Mouse (Mus musculus): ENCODE results near the gene Btg1. TPM values are rescaled to one million over a fixed set of nuclear protein-coding genes. Genes with fewer than 3 reads are reported as not detected.

The Btg1 gene
- 48.4 and 48.9 TPM in 2 replicates for polyA plus RNA-seq (2014; fragmentation: Nextera tagmentation; extraction: Ambion mirVana)

DNA sequence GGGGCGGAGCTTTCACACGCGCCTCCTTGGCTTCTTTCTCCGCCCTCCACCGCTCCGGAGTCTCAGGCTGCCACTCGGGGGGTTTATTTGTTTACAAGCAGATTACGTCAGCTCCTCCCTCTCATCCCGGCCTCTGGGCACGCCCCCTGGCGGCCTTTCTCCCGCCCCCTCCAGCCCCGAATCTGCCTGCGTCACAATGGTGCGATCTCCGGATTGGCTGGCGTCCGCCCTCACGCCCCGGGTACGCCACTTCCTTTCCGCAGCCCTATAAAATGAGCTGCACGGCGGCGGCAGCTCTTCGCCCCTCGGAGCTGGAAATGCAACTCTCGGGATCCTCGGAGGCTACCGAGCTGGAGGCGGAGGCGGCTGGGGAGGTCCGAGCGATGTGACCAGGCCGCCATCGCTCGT is at the start of gene Btg1:
Btg1 (plus strand) TSS at position 298 of the 408 bp plus-strand sequence.
- under 1% methylated on average over 37 of the region's 37 CpGs for WGBS
- Histone ChIP-seq H3K9me3 (replicated peaks; ENCODE audit: control insufficient read depth, low read length) (no peaks in the 10 kb centered on the region), H3K4me3 (ENCODE audit: low read depth, low read length) (peak within 1 kb of the TSS; percentile 99), H3K4me1 (ENCODE audit: control insufficient read depth, insufficient read depth, low read length) (no peaks in the 10 kb centered on the region), H3K9ac (replicated peaks; ENCODE audit: low read length) (peak within 1 kb of the TSS; percentile 95), H3K27ac (replicated peaks; ENCODE audit: low read depth, low read length) (peak within 1 kb of the TSS; percentile 94), H3K27me3 (ENCODE audit: control insufficient read depth, insufficient read depth, low read length) (no peaks in the 10 kb centered on the region), H3K36me3 (replicated peaks; ENCODE audit: control insufficient read depth, insufficient read depth, low read depth, low read length) (no peaks in the 10 kb centered on the region), H3K4me2 (ENCODE audit: low read depth, low read length) (peak within 1 kb of the TSS; percentile 48)
- DNase-seq (ENCODE audit: low spot score), result peak; percentile 98
- peak; percentile 95 for ATAC-seq (replicated peaks; ENCODE audit: insufficient number of reproducible peaks, low FRiP score, low TSS enrichment, low read depth)

DNA sequence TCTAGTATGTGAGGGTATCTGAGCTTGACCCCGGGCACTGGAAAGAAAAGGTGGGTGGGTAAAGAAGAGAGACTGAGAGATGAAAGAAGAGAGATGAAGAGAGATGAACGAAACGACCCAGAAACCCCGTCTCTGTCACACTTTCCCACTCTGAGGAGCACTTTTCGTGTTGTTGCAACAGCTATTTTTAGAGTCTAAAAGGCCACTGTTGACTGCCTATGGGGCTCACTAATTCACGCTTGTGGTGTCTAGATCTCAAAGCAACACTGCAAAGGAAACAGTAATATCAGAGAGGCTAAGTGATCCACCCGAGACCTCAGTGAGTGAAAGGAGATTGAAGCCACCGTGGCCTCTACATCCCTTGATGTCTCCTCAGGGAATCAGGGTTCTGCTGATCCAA is 47.3 kb upstream of the Btg1 start:
- DNase-seq (ENCODE audit: low spot score) (no peak), ATAC-seq (replicated peaks; ENCODE audit: insufficient number of reproducible peaks, low FRiP score, low TSS enrichment, low read depth) (no peak)
- Histone ChIP-seq H3K36me3 (replicated peaks; ENCODE audit: control insufficient read depth, insufficient read depth, low read depth, low read length) (no peaks in the 10 kb centered on the region), H3K9me3 (replicated peaks; ENCODE audit: control insufficient read depth, low read length) (no peaks in the 10 kb centered on the region), H3K4me3 (ENCODE audit: low read depth, low read length) (no peak overlapping the region), H3K4me2 (ENCODE audit: low read depth, low read length) (no peak overlapping the region), H3K9ac (replicated peaks; ENCODE audit: low read length) (no peak overlapping the region), H3K4me1 (ENCODE audit: control insufficient read depth, insufficient read depth, low read length) (no peaks in the 10 kb centered on the region), H3K27me3 (ENCODE audit: control insufficient read depth, insufficient read depth, low read length) (no peaks in the 10 kb centered on the region), H3K27ac (replicated peaks; ENCODE audit: low read depth, low read length) (no peak overlapping the region)
- WGBS, result 81% methylated on average over 8 of the region's 8 CpGs

DNA sequence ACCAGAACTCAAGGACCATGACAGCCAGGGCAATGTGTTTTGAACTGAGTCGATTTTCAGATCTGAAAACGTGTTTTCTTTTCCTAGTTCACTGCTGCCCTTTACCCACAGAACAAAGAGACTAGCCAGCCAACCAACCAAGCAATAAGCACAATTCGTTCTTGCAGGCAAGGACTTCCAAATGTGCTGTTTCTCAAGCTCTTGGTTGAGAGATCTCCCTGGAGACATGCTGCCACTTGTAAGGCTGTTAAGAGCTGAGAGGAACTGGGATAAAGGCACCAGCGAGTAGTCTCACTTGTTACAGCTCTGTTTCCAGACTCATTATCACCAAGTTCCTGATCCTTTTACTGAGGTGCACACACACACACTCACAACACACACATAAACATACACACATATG is 45.6 kb upstream of the Btg1 start:
- H3K27me3 ChIP-seq (ENCODE audit: control insufficient read depth, insufficient read depth, low read length), result no peaks in the 10 kb centered on the region
- H3K4me1 ChIP-seq (ENCODE audit: control insufficient read depth, insufficient read depth, low read length), result no peaks in the 10 kb centered on the region
- DNase-seq (ENCODE audit: low spot score) (no peak), ATAC-seq (replicated peaks; ENCODE audit: insufficient number of reproducible peaks, low FRiP score, low TSS enrichment, low read depth) (no peak)
- H3K27ac ChIP-seq (replicated peaks; ENCODE audit: low read depth, low read length), result no peak overlapping the region
- no peak overlapping the region for H3K4me2 ChIP-seq (ENCODE audit: low read depth, low read length)
- no peak overlapping the region for H3K4me3 ChIP-seq (ENCODE audit: low read depth, low read length)
- no peaks in the 10 kb centered on the region for H3K9me3 ChIP-seq (replicated peaks; ENCODE audit: control insufficient read depth, low read length)
- H3K36me3 ChIP-seq (replicated peaks; ENCODE audit: control insufficient read depth, insufficient read depth, low read depth, low read length), result no peaks in the 10 kb centered on the region
- no peak overlapping the region for H3K9ac ChIP-seq (replicated peaks; ENCODE audit: low read length)
- WGBS, result 48% methylated on average over 4 of the region's 4 CpGs

DNA sequence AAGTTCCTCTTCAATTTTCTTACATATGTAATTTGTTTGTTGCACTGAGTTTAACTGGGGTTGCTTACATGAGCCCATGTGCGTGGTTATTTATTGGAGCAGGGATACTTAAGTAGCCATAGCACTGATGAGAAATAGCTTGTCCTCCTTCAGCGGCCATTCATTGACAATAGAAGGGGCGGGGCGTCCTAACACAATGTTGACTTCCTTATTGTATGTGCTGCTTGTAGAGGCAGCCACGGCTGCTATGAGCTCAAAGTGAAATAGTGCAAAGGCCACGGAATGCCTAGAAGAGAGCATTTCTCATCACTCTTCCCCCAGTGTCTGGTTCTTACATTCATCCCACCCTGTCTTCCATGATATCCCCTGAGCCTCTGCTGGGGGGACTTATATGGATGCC is 42.0 kb upstream of the Btg1 start:
- Histone ChIP-seq H3K9me3 (replicated peaks; ENCODE audit: control insufficient read depth, low read length) (no peaks in the 10 kb centered on the region), H3K4me3 (ENCODE audit: low read depth, low read length) (no peak overlapping the region), H3K9ac (replicated peaks; ENCODE audit: low read length) (no peak overlapping the region), H3K4me2 (ENCODE audit: low read depth, low read length) (no peak overlapping the region), H3K4me1 (ENCODE audit: control insufficient read depth, insufficient read depth, low read length) (no peaks in the 10 kb centered on the region), H3K27ac (replicated peaks; ENCODE audit: low read depth, low read length) (no peak overlapping the region), H3K36me3 (replicated peaks; ENCODE audit: control insufficient read depth, insufficient read depth, low read depth, low read length) (no peaks in the 10 kb centered on the region), H3K27me3 (ENCODE audit: control insufficient read depth, insufficient read depth, low read length) (no peaks in the 10 kb centered on the region)
- WGBS, result 87% methylated on average over 6 of the region's 6 CpGs
- ATAC-seq (replicated peaks; ENCODE audit: insufficient number of reproducible peaks, low FRiP score, low TSS enrichment, low read depth) (no peak), DNase-seq (ENCODE audit: low spot score) (no peak)

DNA sequence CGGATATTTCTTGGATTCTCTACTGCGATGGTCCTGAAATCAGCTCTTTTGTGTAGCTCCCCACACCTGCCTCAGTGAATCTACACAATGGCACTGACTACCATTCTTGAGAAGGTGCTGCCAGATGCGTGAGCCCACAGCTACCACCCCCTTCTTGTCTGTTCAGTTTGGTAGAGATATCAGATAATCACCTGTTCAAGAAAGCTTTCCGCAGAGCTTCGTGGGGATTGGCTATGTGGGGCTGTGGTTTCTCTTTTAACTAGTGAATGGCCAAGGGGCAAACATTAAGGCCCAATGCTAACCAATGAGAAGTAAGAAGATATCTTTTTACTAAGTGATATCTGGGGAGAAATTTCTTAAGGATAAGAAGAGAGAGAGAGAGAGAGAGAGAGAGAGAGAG is 41.5 kb upstream of the Btg1 start:
- Histone ChIP-seq H3K9me3 (replicated peaks; ENCODE audit: control insufficient read depth, low read length) (no peaks in the 10 kb centered on the region), H3K36me3 (replicated peaks; ENCODE audit: control insufficient read depth, insufficient read depth, low read depth, low read length) (no peaks in the 10 kb centered on the region), H3K9ac (replicated peaks; ENCODE audit: low read length) (no peak overlapping the region), H3K4me3 (ENCODE audit: low read depth, low read length) (no peak overlapping the region), H3K27me3 (ENCODE audit: control insufficient read depth, insufficient read depth, low read length) (no peaks in the 10 kb centered on the region), H3K4me1 (ENCODE audit: control insufficient read depth, insufficient read depth, low read length) (no peaks in the 10 kb centered on the region), H3K4me2 (ENCODE audit: low read depth, low read length) (no peak overlapping the region), H3K27ac (replicated peaks; ENCODE audit: low read depth, low read length) (no peak overlapping the region)
- 86% methylated on average over 5 of the region's 5 CpGs for WGBS
- ATAC-seq (replicated peaks; ENCODE audit: insufficient number of reproducible peaks, low FRiP score, low TSS enrichment, low read depth), result no peak
- no peak for DNase-seq (ENCODE audit: low spot score)

DNA sequence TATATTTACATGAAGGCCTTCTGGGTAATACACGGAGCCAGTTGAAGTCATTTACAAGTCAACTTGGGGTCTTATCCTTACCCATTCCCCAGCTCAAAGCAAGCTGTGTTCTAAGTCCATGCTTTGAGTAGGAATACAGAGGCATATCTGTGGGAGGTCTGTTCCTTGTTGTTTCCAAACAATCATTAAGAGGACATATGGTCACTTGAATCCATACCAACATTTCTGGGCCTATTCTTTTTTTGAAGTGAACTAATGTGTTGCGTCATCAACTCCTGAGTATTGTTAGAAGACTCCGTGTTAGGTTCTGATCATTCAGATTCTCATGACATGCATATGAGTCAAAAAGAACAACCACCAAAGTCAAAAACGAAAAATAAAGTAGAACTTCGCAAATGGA is 37.9 kb upstream of the Btg1 start:
- ATAC-seq (replicated peaks; ENCODE audit: insufficient number of reproducible peaks, low FRiP score, low TSS enrichment, low read depth) (no peak), DNase-seq (ENCODE audit: low spot score) (no peak)
- Histone ChIP-seq H3K27ac (replicated peaks; ENCODE audit: low read depth, low read length) (no peak overlapping the region), H3K4me1 (ENCODE audit: control insufficient read depth, insufficient read depth, low read length) (no peaks in the 10 kb centered on the region), H3K36me3 (replicated peaks; ENCODE audit: control insufficient read depth, insufficient read depth, low read depth, low read length) (no peaks in the 10 kb centered on the region), H3K4me3 (ENCODE audit: low read depth, low read length) (no peak overlapping the region), H3K4me2 (ENCODE audit: low read depth, low read length) (no peak overlapping the region), H3K9ac (replicated peaks; ENCODE audit: low read length) (no peak overlapping the region), H3K9me3 (replicated peaks; ENCODE audit: control insufficient read depth, low read length) (no peaks in the 10 kb centered on the region), H3K27me3 (ENCODE audit: control insufficient read depth, insufficient read depth, low read length) (no peaks in the 10 kb centered on the region)
- WGBS, result 86% methylated on average over 5 of the region's 5 CpGs

DNA sequence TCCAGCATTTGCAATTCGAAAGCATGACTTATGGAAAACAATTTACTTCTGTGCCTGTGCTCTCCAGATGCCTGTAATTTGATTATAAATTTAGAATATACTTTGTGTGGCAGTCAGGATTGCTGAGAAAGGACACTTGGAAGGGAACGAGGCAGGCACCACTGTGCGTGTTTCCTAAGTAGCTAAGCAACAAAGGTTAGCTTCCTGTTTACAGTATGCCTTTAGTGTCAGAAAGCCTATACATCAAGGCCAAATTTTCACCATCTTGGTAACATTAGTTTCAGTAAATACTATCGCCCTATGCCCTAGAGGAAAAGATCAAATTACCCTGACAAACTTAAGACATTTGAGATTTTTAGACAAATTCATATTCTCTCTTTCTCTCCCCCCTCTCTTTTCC is 37.4 kb upstream of the Btg1 start:
- Histone ChIP-seq H3K4me3 (ENCODE audit: low read depth, low read length) (no peak overlapping the region), H3K4me1 (ENCODE audit: control insufficient read depth, insufficient read depth, low read length) (no peaks in the 10 kb centered on the region), H3K27ac (replicated peaks; ENCODE audit: low read depth, low read length) (no peak overlapping the region), H3K9me3 (replicated peaks; ENCODE audit: control insufficient read depth, low read length) (no peaks in the 10 kb centered on the region), H3K27me3 (ENCODE audit: control insufficient read depth, insufficient read depth, low read length) (no peaks in the 10 kb centered on the region), H3K9ac (replicated peaks; ENCODE audit: low read length) (no peak overlapping the region), H3K4me2 (ENCODE audit: low read depth, low read length) (no peak overlapping the region), H3K36me3 (replicated peaks; ENCODE audit: control insufficient read depth, insufficient read depth, low read depth, low read length) (no peaks in the 10 kb centered on the region)
- WGBS, result 36% methylated on average over 4 of the region's 4 CpGs
- no peak for ATAC-seq (replicated peaks; ENCODE audit: insufficient number of reproducible peaks, low FRiP score, low TSS enrichment, low read depth)
- DNase-seq (ENCODE audit: low spot score), result peak; percentile 59

DNA sequence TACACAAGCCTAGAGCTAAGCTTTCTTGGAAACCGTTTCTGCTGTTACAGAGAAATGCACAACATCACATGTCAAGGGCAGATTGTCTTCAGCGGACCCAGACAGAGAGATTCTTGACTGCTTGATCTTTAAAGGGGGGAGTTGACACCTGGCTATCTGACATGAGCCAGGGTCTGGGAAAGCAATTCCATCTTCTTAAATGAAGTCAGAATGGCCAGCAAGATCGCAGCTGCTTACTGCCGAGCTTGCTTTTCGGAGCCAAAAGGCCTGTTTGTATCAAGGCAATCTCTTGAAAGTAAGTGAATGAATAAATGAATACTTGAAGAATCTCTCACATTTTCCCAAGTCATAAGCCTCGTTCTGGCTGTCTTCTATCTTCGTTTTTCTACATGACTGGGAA is 36.6 kb upstream of the Btg1 start:
- H3K36me3 ChIP-seq (replicated peaks; ENCODE audit: control insufficient read depth, insufficient read depth, low read depth, low read length), result no peaks in the 10 kb centered on the region
- DNase-seq (ENCODE audit: low spot score), result no peak
- no peaks in the 10 kb centered on the region for H3K9me3 ChIP-seq (replicated peaks; ENCODE audit: control insufficient read depth, low read length)
- H3K9ac ChIP-seq (replicated peaks; ENCODE audit: low read length), result no peak overlapping the region
- no peak overlapping the region for H3K4me3 ChIP-seq (ENCODE audit: low read depth, low read length)
- no peak overlapping the region for H3K27ac ChIP-seq (replicated peaks; ENCODE audit: low read depth, low read length)
- WGBS, result 83% methylated on average over 7 of the region's 7 CpGs
- ATAC-seq (replicated peaks; ENCODE audit: insufficient number of reproducible peaks, low FRiP score, low TSS enrichment, low read depth), result no peak
- no peaks in the 10 kb centered on the region for H3K4me1 ChIP-seq (ENCODE audit: control insufficient read depth, insufficient read depth, low read length)
- no peak overlapping the region for H3K4me2 ChIP-seq (ENCODE audit: low read depth, low read length)
- no peaks in the 10 kb centered on the region for H3K27me3 ChIP-seq (ENCODE audit: control insufficient read depth, insufficient read depth, low read length)
